Mouse (Mus musculus) erythroblast, adult 5-6 weeks (primary cell): ENCODE measurements around the gene Pbxip1. TPM values are rescaled to one million over a fixed set of nuclear protein-coding genes. Genes with fewer than 3 reads are reported as not detected.
A peak's percentile ranks its signal among the peaks of the same experiment; 100 is the strongest.

ENCODE experiments used
- ATAC-seq: replicated peaks from 2 replicates; pipeline ENCODE4 v1.8.0; 2016; ENCODE audit warnings: moderate number of reproducible peaks, mild to moderate bottlenecking, moderate TSS enrichment, inconsistent platforms; ENCODE audit not compliant: poor library complexity, low FRiP score, severe bottlenecking
- total RNA-seq, 2 experiments: library from RNA; stranded (forward) in 1 of 2; stranded (reverse) in 1 of 2; fragments of 150-400 nt in 1 of 2; fragments of 200-764, 138-1000 nt in 1 of 2; gene quantifications; 2 replicates each; pipeline versions ENCODE4 v1.2.3 to v1.2.4; 2015 to 2017; ENCODE audit warnings: low replicate concordance in 2 of 2

Pbxip1 gene
- total RNA-seq (2015; ENCODE audit: low replicate concordance), result 3.8 and 4.2 TPM in 2 replicates
- 6.2 and 8.6 TPM in 2 replicates for total RNA-seq (2017; ENCODE audit: low replicate concordance)

DNA sequence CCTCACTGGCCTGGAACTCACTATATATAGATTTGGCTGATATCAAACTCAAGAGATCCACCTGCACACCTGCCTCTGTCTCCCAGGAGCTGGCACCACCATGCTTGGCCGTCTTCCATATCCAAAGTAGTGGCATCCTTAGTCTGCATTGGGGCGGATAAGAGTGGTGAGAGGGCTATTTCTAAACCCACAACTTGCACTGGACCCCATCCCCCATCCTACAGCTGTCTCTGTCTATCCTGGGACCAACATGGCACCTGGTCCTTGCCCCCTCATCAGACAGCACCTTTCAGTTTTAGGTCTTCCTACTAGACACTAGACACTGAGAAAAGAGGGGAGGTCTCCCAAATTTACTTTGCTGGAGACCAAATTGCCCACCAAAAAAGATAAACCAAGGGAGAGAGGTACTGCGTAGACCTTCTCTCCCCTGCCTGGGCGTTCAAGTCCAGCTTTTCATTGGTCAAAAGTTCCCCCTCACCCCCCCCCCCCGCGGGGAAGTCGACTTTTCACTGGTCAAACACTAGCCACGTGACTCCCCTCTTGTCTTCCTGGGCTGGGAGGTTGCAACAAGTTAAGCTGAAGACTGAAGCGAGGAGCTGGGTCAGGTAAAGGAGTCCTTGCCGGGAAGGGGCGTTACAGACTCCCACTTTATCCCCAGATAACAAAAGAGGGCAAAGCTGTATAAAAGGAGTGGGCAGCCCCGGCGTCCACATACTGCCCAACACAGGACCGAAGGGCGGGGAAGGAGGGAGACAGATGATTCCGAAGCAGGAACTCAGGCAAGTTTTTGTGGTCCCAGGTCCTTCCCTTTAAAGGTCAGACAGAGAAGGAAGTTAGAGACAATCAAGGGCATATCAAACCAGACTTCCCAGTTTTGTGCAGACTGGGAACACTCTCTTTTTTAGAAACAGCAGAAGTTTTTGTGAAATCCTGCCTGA, at the start of gene Pbxip1:
Pbxip1 (plus strand) TSS at position 531 of the 938 bp plus-strand sequence.
- ATAC-seq, result peak; percentile 72

DNA sequence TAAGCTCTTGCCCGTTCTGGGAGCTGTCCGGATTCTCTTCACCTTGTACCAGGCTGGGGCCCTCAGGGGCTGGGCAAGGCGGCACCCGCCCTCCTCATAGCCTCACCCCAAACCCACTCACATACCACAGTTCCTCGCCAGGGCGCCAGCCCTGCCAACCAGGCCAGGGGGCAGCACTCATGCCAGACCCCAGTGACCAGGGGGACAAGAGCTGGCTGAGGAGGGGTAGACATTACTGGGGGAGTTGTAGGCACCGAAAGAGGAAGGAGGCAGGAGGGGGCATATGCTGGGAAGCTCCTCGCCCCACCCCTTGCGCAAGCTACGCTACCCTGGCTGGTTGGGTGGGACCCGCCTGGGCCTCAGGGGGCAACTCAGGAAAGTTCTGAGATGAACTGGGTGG, 48.9 kb upstream of the Pbxip1 start:
- no peak for ATAC-seq

DNA sequence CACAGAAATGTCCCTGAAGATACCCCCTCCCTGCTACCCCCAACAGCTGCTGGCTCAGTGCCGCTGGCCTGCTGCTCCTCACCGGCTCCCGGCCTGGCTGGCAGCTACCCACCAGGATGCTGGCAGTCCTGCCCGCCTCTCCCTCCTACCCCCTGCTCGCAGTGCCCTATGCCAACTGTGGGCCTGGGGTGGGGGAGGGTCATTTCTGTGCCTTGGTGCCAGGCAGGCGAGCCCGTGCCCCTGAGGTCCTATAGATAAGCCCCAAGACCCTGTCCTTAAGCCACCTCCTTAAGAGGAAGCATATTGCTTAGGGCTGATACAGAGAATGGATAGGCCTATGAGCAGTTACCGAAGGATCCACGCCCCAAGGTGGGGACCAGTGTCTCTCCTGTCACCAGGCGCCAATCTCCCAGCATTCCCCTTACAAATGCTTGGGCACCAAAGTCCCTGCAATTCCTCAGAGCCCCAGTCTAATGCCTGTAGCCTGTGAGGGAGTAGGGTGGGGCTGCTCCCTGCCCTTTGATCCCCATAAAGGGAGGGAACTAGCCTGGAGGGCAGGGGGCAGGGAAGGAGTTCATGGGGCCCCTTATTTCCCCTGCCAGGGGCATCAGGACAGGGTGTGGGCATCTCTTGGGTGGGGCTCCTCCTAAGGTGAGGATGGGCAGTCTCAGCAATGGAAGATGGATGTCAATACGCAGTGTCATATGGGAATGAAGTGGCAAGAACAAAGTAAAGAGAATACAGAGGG, 48.2 kb upstream of the Pbxip1 start:
- no peak for ATAC-seq

DNA sequence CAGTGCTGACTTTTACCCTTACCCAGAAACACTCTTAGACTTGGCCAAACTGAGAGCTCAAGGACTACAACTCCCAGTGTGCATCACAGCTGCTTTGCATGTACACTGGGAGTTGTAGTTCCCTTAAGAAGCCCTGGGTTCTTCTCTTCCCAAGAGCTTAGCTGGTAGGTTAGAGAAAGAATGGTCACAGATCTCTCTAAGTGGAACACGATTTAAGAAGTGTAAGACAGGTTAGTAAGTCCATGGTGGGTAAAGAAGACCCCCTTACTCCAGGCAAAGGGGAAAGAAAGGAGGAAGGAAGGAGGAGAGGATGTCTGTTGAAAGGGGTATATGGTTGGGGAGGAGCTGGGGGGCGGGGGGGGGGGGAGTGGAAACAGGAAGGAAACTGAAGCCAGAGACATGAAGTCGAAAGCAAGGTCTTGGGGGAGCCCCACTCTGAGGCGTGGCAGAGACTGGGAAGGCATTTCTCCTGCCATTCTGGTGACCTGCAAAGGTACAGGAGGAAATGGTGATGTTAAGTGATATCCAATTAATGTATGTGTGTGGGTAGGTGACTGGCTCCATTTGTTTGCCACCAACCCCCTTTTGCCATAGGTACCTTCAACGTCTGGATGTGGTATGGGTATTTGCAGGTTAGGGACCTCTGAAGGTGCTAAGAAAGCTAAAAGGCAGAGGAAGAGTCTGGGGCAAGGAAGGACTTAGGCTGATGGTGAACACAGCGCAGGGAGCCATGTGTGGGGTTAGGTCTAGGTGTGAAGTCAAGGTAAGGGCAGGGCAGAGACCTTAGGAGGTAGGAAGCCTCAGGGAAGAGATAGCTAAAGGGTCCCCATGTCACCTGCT, 47.4 kb upstream of the Pbxip1 start:
- no peak for ATAC-seq

DNA sequence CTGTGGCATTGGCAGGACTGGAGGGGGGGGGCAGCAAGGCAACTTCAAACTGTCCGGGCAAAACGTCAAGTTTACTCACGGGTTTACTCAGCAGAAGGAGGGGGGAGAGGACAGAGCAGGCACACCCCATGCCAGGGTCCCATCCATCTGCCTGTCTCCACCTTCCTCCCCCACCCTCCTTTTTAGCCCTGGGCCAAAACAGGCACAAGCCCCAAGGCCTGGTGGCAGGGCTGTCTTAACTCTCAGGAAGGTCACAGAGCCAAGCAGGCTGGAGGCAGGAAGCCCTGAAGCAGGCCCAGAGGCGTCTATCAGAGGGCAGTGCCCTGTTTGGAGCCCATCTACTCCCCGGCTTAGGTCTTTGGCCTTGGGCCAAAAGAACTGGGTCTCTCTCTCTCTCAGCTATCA, 46.4 kb upstream of the Pbxip1 start:
- no peak for ATAC-seq

DNA sequence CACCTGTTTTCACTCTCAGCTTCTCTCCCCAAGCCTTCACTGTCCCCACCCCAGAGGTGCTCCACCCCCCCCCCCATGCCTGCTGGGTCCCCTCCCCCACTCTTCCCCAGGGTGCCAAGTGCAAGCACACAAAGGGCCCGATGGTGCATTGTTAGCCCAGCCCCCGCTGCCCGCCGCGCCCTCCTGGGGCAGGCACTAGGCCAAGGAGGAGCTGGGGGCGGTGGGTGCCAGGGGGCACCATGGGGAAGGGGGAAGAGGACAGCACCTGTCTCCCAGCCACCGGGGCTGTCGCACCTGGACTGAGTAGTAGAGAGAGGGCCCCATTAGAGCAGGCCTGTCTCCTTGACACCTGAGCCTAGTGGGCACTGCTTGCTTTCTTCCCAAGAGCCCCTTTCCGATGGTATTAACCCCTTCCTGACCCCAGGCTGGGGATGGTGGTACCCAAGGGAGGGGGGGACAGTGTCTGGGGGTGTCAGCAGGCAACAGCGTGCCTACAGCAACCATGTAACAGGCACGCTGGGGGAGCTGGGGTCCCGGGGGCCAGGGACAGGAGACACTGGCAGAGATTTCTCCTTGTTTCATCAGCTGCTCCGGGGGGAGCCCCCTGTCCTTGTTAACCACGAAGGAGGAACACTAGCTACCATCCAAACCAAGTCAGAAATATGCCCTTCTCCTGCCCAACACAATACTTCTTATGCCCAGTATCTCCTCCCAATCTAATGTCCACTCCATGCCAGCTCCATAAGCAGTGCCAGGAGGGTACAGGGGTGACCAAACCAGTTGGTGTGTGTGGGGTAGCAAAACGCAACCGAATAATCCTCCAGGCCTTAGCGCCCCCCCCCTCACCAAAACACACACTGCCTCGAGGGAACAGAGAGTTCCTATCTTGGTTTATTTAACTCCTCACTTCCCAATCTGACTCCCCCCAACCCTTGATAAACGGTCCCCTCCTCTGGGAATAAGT, 45.5 kb upstream of the Pbxip1 start:
- no peak for ATAC-seq

DNA sequence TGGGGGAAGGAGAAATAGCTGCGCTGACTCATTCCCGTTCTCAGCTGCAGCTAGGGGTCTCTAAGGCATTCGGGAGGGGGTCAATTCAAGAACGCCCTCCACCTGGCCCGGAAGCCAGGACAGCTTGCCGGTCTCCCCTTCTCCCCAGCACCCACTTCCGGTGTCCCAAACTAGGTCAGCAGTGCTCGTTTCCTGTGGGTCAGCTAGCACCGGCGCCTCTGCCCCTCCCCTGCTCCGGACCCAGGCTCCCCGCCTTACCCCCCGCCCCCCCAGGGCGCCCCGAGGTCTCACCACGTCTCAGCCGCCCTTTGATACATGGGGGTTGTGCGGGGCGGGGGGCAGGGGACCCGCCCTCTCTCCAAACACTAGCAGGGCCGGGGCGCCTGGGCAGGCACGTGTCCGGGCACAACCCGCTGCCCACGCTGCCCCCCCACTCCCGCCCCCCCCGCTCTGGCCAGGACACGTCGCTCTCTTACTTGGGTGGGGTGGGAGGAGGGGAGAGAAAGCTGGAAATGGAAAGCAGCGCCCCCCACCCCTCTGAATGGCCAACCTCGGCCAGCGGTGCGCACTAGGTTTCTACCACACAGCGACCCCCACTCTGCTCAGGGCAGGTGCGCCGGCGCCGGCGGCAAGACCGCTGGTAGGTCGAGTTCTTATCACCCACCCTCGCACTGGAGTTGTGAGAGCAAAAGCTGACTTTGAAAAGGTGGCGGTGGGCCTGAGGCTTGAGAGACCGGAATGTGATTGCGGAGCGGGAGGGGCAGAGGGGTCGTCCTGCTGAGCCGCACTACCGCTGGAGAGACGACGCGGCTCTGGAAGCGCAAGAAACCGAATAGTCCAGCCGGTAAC, 44.6 kb upstream of the Pbxip1 start:
- ATAC-seq, result no peak

DNA sequence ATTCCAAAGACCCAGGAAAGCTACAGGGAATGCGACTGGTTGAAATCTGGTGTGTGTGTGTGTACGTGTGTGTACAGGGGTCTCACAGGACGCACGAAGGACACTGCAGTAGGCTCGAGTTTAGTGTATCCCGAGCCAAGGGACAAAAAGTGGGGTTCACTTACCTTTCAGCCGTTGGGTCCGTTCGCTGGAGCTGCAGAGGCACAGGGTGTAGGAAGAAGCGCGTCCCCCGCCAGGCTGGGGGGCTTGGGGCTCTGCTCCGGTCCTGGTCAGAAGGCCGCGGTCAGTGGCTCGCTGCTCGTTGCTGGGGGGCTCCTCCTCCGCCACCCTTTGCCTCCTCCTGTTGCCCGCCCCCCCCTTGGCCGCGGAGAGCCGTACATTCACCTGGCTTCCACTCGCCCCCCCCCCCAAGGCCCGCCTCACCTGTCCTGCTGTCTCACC, 43.6 kb upstream of the Pbxip1 start:
- no peak for ATAC-seq

DNA sequence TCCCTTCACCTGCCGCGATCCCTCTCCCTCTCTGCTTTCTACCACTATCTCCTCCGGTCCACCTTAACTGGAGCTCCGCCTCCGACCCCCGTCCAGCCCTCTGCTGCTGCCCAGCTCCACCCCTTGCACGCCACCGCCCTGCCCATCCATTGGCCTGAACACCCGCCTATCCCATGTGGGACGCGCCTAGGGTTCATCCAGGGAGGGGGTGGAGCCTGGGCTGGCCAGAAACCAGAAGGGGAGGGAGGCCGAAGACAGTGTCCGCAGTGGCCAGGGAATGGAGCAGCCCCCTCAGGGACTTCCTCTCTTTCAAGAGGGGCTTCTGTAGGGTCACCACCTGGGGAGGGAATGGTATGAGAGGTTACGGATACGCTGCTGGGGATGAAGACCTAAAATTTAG, 42.9 kb upstream of the Pbxip1 start:
- ATAC-seq, result peak; percentile 89

DNA sequence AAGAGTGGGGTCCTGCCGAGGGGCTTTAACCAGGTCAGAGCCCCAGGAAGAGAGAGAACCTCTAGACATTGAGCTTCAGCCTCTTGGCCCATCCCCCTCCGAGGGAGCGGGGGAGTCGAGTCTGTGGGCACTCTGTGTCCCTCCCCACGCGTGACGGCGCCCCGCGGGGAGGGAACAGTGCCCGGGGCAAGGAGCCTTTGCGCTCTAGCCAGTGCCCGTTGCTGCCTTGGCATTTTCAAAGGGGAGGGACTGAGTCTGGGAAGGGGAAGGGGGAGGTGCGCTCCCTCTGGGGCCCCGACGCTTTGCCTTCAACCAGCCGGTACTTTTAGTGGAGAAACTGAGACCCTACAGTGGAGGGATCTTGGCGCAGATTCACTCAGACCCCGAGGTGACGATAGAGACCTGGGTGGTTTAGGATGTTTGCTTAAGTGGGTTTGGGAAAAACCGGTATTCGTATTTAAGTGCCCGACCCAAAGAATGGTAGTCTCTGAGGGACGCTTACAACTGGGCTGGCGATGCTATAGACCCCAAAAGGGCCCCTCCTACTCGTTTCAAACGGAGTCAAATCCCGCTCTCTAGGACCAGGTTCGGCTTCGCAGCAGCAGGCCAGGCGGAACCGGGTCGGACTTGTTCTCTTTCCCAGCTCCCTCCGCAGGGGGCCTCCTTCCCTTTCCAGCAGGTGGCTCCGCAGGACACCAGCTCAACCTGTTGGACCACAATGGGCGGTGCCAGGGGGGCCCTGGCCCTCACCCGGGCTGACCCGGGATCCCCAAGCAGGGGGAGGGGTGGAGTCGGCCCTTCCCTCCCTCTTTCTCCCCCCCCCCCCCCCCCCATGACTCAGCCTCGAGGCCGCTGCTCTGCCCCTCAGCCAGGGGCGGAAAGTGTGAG, 42.3 kb upstream of the Pbxip1 start, which contains the start of gene Zbtb7b:
Zbtb7b (minus strand) TSS at position 771 of the 888 bp plus-strand sequence.
- peak; percentile 56 for ATAC-seq

DNA sequence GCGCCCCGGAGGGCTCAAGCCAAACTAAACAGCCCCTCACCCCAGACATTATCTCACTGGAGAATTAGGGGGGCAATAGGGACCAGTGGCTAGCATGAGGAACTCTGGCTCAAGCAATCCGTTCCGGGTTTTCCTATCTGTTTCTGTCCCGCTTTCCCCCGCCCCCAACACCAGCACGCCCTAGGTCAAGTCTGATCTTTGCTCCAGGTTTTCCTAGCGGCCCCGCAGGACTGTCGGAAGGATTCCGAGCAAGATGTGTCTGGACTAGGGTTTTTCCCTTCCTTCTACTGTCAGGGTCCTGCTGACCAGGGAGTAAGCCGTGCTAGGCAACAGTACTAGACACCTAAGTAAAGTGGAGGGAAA, 41.6 kb upstream of the Pbxip1 start:
- ATAC-seq, result peak; percentile 34

DNA sequence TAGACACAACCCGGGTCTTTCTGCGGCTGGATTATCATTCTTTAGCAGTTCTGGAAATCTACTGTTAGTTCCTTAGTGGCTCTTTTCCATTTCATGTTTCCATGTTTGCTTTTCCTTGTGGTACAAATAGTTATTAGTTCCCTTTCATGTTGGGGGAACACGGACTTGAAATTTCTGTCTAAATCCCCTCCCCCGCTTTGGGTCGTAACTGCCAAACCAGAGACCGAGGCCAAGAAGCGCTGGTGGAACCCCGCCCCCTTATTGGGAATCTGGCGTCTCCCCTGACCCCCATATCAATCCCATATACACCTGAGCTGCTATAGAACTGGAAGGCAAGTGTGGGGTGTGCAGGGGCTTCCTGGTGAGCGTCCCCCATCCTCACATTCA, 41.1 kb upstream of the Pbxip1 start:
- ATAC-seq, result no peak

DNA sequence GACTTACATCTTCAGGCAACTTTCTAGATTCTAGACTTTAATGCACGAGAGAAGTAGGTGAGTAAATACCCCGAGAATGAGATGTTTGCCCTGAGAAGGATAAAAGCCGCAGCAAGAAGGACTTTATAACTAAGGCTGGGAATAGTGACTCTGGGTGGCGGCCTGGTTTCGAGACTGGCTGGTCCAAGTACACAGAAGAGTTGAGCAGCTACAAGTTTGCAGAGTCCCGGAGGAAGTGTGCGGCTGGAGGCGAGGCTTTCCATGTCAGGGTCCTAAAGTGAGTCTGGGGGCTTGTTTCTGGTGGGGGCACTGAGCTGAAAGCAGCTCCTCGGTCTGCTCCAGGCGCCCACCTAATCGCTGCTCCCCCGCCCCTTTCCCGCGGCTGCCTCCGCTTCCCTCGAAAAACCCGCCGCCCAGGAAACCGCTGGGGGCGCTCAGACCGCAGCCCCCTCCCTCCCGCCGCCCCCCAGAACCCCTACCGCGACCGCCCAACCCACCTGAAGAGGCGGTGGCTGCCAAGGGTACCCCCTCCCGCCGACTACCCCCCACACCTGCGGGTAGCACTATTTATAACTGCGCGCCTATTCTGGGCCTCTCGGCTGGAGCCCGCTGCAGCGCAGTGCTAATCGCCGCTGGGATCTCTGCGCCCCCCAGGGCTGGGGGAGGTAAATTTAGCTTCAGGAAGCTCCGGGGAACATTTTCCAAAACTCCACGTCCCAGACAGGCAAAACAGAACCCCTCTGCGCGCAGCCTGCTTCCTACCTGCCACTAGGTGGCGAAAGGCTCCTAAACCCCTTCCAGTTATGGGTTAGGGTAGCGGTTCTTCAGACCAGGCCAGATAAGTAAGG, 40.5 kb upstream of the Pbxip1 start:
- ATAC-seq, result peak; percentile 42; the same call in 1 of the 2 replicates

DNA sequence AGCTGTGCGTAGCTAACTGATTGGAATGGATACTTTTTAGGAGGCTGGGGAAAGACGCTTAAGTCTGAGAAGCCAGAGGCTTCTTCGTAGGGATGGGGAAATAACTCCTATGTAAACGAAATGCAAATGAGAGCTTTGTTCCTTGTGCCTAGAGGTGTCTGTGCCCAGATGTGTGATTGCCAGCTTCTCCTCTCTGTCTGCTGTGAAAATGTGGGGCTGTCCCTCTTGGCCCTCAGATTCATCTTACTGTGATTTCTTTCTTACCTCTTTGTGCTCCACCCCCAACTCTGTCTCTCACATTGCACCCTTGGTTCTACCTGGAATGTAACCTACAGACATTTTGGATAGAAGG, 39.9 kb upstream of the Pbxip1 start:
- no peak for ATAC-seq

DNA sequence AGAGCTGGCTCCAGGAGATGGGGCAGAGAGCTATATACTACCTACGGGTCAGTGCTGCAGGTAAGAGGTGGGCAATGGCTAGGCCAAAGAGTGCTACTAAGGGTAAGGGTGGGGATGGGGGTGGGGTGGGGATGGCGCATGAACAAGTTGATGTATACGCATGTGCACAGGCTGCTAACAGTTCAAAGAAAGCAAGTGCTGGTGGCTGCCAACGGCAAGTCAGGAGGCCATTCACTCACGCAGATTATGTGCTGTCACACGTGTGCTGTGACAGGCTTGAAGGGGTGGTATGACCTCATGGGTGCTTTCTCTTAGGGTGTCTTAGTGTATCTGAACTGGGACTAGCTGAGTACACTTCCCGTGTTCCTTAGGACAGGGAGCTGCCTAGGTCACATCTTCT, 35.2 kb upstream of the Pbxip1 start:
- no peak for ATAC-seq

DNA sequence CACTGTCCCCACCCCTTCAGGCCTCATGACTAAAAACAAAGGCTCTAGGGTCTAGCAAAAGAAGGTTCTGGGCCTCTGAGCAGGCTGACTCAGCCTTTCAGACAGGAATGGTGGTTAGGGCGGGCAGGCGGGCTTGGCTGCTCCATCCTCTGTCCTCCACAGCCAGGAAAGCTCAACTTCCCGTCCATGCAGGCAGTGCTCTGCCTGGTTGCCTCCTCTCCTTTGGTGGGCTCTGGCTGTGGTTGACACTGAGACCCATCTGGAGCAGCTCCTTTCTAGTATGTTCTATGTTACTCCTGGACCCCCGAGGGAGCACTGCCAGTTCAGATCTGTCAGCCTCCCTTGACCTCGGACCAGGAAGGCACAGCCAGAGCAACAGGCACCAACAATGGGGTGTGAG, 33.8 kb upstream of the Pbxip1 start, which contains the start of gene Lenep:
Lenep (minus strand) TSS at position 101 of the 400 bp plus-strand sequence.
- ATAC-seq, result no peak
